Mouse (Mus musculus): ENCODE measurements at regions not wholly inside any gene's neighbourhood (a gene's known extent, or its start where the extent isn't known, plus 50 kb on each side); places are given as distances from the start of the nearest gene placed in this dataset.

- no peak for DNase-seq
Observed at GRCm38 (mm10) chr5:133802001-133802400, 297.5 kb upstream of the Castor2 start.

- peak; percentile 7 for DNase-seq
Observed at GRCm38 (mm10) chr5:133795638-133796037, 303.9 kb upstream of the Castor2 start.

- no peak for DNase-seq
Observed at GRCm38 (mm10) chr5:133790726-133791125, 308.8 kb upstream of the Castor2 start.

- DNase-seq = no peak
Observed at GRCm38 (mm10) chr5:133788006-133788405, 311.5 kb upstream of the Castor2 start.

GRCm38 (mm10) chr5:133787491-133787890, 312.0 kb upstream of the Castor2 start:
- no peak for DNase-seq

- DNase-seq = no peak
Observed at GRCm38 (mm10) chr5:133776591-133776990, 322.9 kb upstream of the Castor2 start.

- no peak for DNase-seq
Observed at GRCm38 (mm10) chr5:133774116-133774515, 325.4 kb upstream of the Castor2 start.

- DNase-seq = no peak
Observed at GRCm38 (mm10) chr5:133768856-133769255, 330.7 kb upstream of the Castor2 start.

- no peak for DNase-seq
Observed at GRCm38 (mm10) chr5:133757817-133758216, 341.7 kb upstream of the Castor2 start.

GRCm38 (mm10) chr5:133754180-133754579, 345.3 kb upstream of the Castor2 start:
- DNase-seq = no peak

GRCm38 (mm10) chr5:133753461-133754160, 345.9 kb upstream of the Castor2 start:
- DNase-seq = peak; percentile 15

- no peak for DNase-seq
Observed at GRCm38 (mm10) chr5:133746960-133747359, 352.6 kb upstream of the Castor2 start.

- DNase-seq = no peak
Observed at GRCm38 (mm10) chr5:133746411-133746810, 353.1 kb upstream of the Castor2 start.

GRCm38 (mm10) chr5:133744136-133744535, 355.4 kb upstream of the Castor2 start:
- DNase-seq = no peak

GRCm38 (mm10) chr5:133743606-133744005, 355.9 kb upstream of the Castor2 start:
- DNase-seq = no peak

- no peak for DNase-seq
Observed at GRCm38 (mm10) chr5:133731871-133732270, 367.6 kb upstream of the Castor2 start.

GRCm38 (mm10) chr5:133718187-133719078, 381.1 kb upstream of the Castor2 start:
- DNase-seq = no peak

GRCm38 (mm10) chr5:133715830-133716229, 383.7 kb upstream of the Castor2 start:
- no peak for DNase-seq

GRCm38 (mm10) chr5:133712652-133713051, 386.9 kb upstream of the Castor2 start:
- DNase-seq = no peak

- no peak for DNase-seq
Observed at GRCm38 (mm10) chr5:133708881-133709280, 390.6 kb upstream of the Castor2 start.

- no peak for DNase-seq
Observed at GRCm38 (mm10) chr5:133686206-133686605, 413.3 kb upstream of the Castor2 start.

- DNase-seq = no peak
Observed at GRCm38 (mm10) chr5:133683021-133683420, 416.5 kb upstream of the Castor2 start.

GRCm38 (mm10) chr5:133676791-133677450, 422.6 kb upstream of the Castor2 start:
- peak; percentile 30 for DNase-seq

All from cerebellum, adult 11 months (tissue).